Mouse (Mus musculus) megakaryocyte, embryonic 14.5 days (primary cell): ENCODE measurements at regions not wholly inside any gene's neighbourhood (a gene's known extent, or its start where the extent isn't known, plus 50 kb on each side); places are given as distances from the start of the nearest gene placed in this dataset.

Experiments used
- FLI1 ChIP-seq: IDR thresholded peaks from 2 replicates; pipeline ENCODE4 v1.6.1; 2012; ENCODE audit warnings: low read length, inconsistent platforms, mixed read lengths
- GATA1 ChIP-seq: IDR thresholded peaks from 3 replicates; pipeline ENCODE4 v1.6.1; 2012; ENCODE audit warnings: mixed read lengths, low read length, inconsistent platforms, borderline replicate concordance

GRCm38 (mm10) chr10:111111020-111111419 lies 53.5 kb upstream of the Osbpl8 start:
- TF ChIP-seq GATA1 (no peak), FLI1 (no peak)
